Mouse (Mus musculus) myocyte (in vitro differentiated cells): ENCODE measurements at regions not wholly inside any gene's neighbourhood (a gene's known extent, or its start where the extent isn't known, plus 50 kb on each side); places are given as distances from the start of the nearest gene placed in this dataset.

ENCODE experiments used
- H3K27me3 ChIP-seq: one replicate; pipeline ENCODE4 v1.6.1; 2011; ENCODE audit not compliant: control insufficient read depth, insufficient read depth, insufficient read length
- H3K36me3 ChIP-seq: one replicate; pipeline ENCODE4 v1.6.1; 2011; ENCODE audit not compliant: control insufficient read depth, insufficient read depth
- H3K4me2 ChIP-seq: one replicate; pipeline ENCODE4 v1.6.1; 2011; ENCODE audit warnings: low read depth, control low read depth
- H3K4me3 ChIP-seq: one replicate; pipeline ENCODE4 v1.5.1; 2011; ENCODE audit warnings: mild to moderate bottlenecking, control low read depth, moderate library complexity
- H3K79me2 ChIP-seq: one replicate; pipeline ENCODE4 v1.6.1; 2011; ENCODE audit not compliant: control insufficient read depth, insufficient read depth
- H3ac ChIP-seq: one replicate; pipeline ENCODE4 v1.6.1; 2011; ENCODE audit not compliant: control insufficient read depth, insufficient read length
- CEBPB ChIP-seq: IDR thresholded peaks from 2 replicates; pipeline ENCODE4 v1.6.1; 2011; ENCODE audit warnings: mild to moderate bottlenecking, moderate library complexity; ENCODE audit not compliant: poor library complexity, insufficient read depth, severe bottlenecking
- E2F4 ChIP-seq: IDR thresholded peaks from one replicate; pipeline ENCODE4 v1.6.1; 2011; ENCODE audit warnings: mild to moderate bottlenecking, control low read depth, moderate library complexity; ENCODE audit not compliant: insufficient read depth
- MAX ChIP-seq: IDR thresholded peaks from one replicate; pipeline ENCODE4 v1.6.1; 2011; ENCODE audit warnings: low read depth, mild to moderate bottlenecking, control low read depth
- MYOD1 ChIP-seq, 3 experiments: IDR thresholded peaks; one replicate each; pipeline ENCODE4 v1.6.1; 2011; ENCODE audit warnings: control low read depth in 2 of 3, low read depth in 2 of 3, mild to moderate bottlenecking in 2 of 3, moderate library complexity in 1 of 3; ENCODE audit not compliant: insufficient read length in 2 of 3, control insufficient read depth in 1 of 3
- MYOG ChIP-seq, 3 experiments: IDR thresholded peaks; one replicate each; pipeline ENCODE4 v1.6.1; 2011; ENCODE audit warnings: control low read depth in 2 of 3, low read depth in 2 of 3, mild to moderate bottlenecking in 2 of 3; ENCODE audit not compliant: insufficient read length in 2 of 3, control insufficient read depth in 1 of 3, insufficient read depth in 1 of 3
- POLR2A ChIP-seq: IDR thresholded peaks from one replicate; pipeline ENCODE4 v1.6.1; 2011; ENCODE audit warnings: low read depth, mild to moderate bottlenecking, control low read depth, moderate library complexity; ENCODE audit not compliant: insufficient read length
- POLR2AphosphoS2 ChIP-seq: IDR thresholded peaks from one replicate; pipeline ENCODE4 v1.6.1; 2011; ENCODE audit warnings: low read depth, control low read depth; ENCODE audit not compliant: insufficient read length
- REST ChIP-seq: IDR thresholded peaks from one replicate; pipeline ENCODE4 v1.6.1; 2011; ENCODE audit warnings: mild to moderate bottlenecking, control low read depth, moderate library complexity; ENCODE audit not compliant: insufficient read depth, insufficient read length
- SRF ChIP-seq: IDR thresholded peaks from one replicate; pipeline ENCODE4 v1.6.1; 2011; ENCODE audit warnings: low read depth; ENCODE audit not compliant: control insufficient read depth, insufficient read length
- TCF12 ChIP-seq: IDR thresholded peaks from one replicate; pipeline ENCODE4 v1.6.1; 2011; ENCODE audit warnings: mild to moderate bottlenecking, control low read depth; ENCODE audit not compliant: poor library complexity, insufficient read depth, severe bottlenecking
- TCF3 ChIP-seq: IDR thresholded peaks from one replicate; pipeline ENCODE4 v1.6.1; 2011; ENCODE audit warnings: low read depth, control low read depth; ENCODE audit not compliant: insufficient read length
- USF1 ChIP-seq: IDR thresholded peaks from one replicate; pipeline ENCODE4 v1.6.1; 2011; ENCODE audit warnings: low read depth, mild to moderate bottlenecking, control low read depth, moderate library complexity

DNA sequence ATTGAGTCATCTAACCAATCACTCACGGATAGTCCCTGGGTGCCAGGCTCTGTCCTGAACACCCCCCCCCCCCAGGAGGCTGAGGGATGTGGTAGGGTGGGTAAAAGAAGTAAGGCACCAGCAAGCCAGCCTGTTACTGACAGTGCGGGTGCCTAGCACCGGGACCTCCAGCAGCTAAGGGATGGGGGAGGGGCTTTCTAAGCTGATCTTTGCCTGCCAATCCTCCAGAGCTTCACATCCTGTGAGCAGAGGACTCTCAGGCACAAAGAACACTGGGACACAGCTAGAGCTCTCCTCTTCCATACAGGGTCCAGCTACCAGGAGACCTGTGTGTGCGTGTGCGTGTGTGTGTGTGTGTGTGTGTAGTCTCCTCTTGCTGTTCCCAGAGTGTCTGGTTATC is 215.9 kb downstream of the Matn1 start:
- H3K4me3 ChIP-seq = no peak overlapping the region
- TF ChIP-seq REST = no peak
- no peak for TF ChIP-seq TCF3
- no peak for TF ChIP-seq SRF
- TF ChIP-seq MYOD1 (IDR thresholded peaks at IDR 0.05; ENCODE audit: control insufficient read depth in 1 of 3, insufficient read length in 2 of 3, low read depth in 2 of 3) = no peak
- TF ChIP-seq POLR2A = no peak
- TF ChIP-seq E2F4 = no peak
- no peak for TF ChIP-seq POLR2AphosphoS2
- TF ChIP-seq MYOG (IDR thresholded peaks at IDR 0.05; ENCODE audit: control insufficient read depth in 1 of 3, insufficient read depth in 1 of 3, insufficient read length in 2 of 3, low read depth in 2 of 3) = no peak
- TF ChIP-seq CEBPB = no peak
- TF ChIP-seq USF1 = no peak
- TF ChIP-seq TCF12 = no peak
- TF ChIP-seq MAX = no peak
- H3K79me2 ChIP-seq = no peaks in the 10 kb centered on the region
- H3K36me3 ChIP-seq = no peaks in the 10 kb centered on the region
- no peak overlapping the region for H3K4me2 ChIP-seq
- H3ac ChIP-seq = no peak overlapping the region
- no peaks in the 10 kb centered on the region for H3K27me3 ChIP-seq

GRCm38 (mm10) chr4:131161501-131161900 is 217.3 kb downstream of the Matn1 start:
- no peak overlapping the region for H3ac ChIP-seq
- no peaks in the 10 kb centered on the region for H3K27me3 ChIP-seq
- TF ChIP-seq MYOD1 (IDR thresholded peaks at IDR 0.05; ENCODE audit: control insufficient read depth in 1 of 3, insufficient read length in 2 of 3, low read depth in 2 of 3) (no peak), CEBPB (no peak), TCF12 (no peak), MAX (no peak), POLR2A (no peak), POLR2AphosphoS2 (no peak), REST (no peak), SRF (no peak), TCF3 (no peak), MYOG (IDR thresholded peaks at IDR 0.05; ENCODE audit: control insufficient read depth in 1 of 3, insufficient read depth in 1 of 3, insufficient read length in 2 of 3, low read depth in 2 of 3) (no peak), E2F4 (no peak), USF1 (no peak)
- no peak overlapping the region for H3K4me2 ChIP-seq
- no peak overlapping the region for H3K4me3 ChIP-seq
- H3K36me3 ChIP-seq = no peaks in the 10 kb centered on the region
- H3K79me2 ChIP-seq = no peaks in the 10 kb centered on the region

GRCm38 (mm10) chr4:131163782-131164315 is 219.7 kb downstream of the Matn1 start:
- no peaks in the 10 kb centered on the region for H3K36me3 ChIP-seq
- TF ChIP-seq CEBPB (no peak), POLR2AphosphoS2 (no peak), MAX (no peak), REST (no peak), TCF3 (no peak), MYOD1 (IDR thresholded peaks at IDR 0.05; ENCODE audit: control insufficient read depth in 1 of 3, insufficient read length in 2 of 3, low read depth in 2 of 3) (no peak), E2F4 (no peak), MYOG (IDR thresholded peaks at IDR 0.05; ENCODE audit: control insufficient read depth in 1 of 3, insufficient read depth in 1 of 3, insufficient read length in 2 of 3, low read depth in 2 of 3) (no peak), TCF12 (no peak), USF1 (no peak), POLR2A (no peak), SRF (no peak)
- no peaks in the 10 kb centered on the region for H3K79me2 ChIP-seq
- no peak overlapping the region for H3K4me2 ChIP-seq
- H3K4me3 ChIP-seq = no peak overlapping the region
- no peak overlapping the region for H3ac ChIP-seq
- H3K27me3 ChIP-seq = no peaks in the 10 kb centered on the region

DNA sequence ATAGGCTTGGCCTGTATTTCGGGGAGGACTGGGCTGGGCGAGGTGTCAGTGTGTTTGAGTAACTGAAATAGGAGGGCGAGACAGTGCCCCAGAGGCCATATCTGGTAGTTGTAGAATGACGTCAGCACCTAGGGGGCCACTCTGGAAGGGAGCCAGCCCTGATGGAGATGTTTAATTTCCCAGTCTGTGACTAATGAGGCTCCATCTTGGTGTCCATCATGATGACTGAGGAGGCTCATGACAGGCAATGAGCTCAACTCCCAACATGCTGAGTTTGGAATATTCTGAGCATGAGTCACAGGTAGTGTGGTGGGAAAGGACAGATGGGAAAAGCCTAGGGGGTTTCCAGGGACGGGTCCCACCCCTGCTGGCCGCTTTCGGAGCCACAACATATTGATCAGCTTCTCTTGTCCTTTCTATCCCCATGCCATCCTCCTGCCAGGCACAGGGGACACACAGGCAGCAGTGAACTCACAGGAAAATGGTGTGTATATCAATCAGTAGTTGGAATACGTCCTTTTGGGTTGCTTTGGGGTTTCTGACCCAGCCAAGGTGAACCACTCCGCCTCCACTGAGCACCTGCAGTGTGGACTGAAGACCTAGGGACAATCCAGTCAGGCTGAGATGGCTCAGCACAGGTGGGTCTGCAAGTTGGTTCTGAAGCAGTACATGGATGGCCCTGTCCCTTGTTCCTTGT is 222.5 kb downstream of the Matn1 start:
- Histone ChIP-seq H3K27me3 (no peaks in the 10 kb centered on the region), H3K36me3 (no peaks in the 10 kb centered on the region), H3ac (no peak overlapping the region), H3K4me3 (no peak overlapping the region), H3K4me2 (no peak overlapping the region), H3K79me2 (no peaks in the 10 kb centered on the region)
- no peak for TF ChIP-seq POLR2A
- TF ChIP-seq E2F4 = no peak
- TF ChIP-seq MYOD1 (IDR thresholded peaks at IDR 0.05; ENCODE audit: control insufficient read depth in 1 of 3, insufficient read length in 2 of 3, low read depth in 2 of 3) = no peak
- TF ChIP-seq SRF = no peak
- TF ChIP-seq USF1 = no peak
- TF ChIP-seq MAX = no peak
- no peak for TF ChIP-seq MYOG (IDR thresholded peaks at IDR 0.05; ENCODE audit: control insufficient read depth in 1 of 3, insufficient read depth in 1 of 3, insufficient read length in 2 of 3, low read depth in 2 of 3)

GRCm38 (mm10) chr4:131167921-131168320 is 223.7 kb downstream of the Matn1 start:
- TF ChIP-seq SRF (no peak), POLR2AphosphoS2 (no peak), REST (no peak), TCF12 (no peak), CEBPB (no peak), POLR2A (no peak), MYOG (IDR thresholded peaks at IDR 0.05; ENCODE audit: control insufficient read depth in 1 of 3, insufficient read depth in 1 of 3, insufficient read length in 2 of 3, low read depth in 2 of 3) (no peak), TCF3 (no peak), MYOD1 (IDR thresholded peaks at IDR 0.05; ENCODE audit: control insufficient read depth in 1 of 3, insufficient read length in 2 of 3, low read depth in 2 of 3) (no peak), MAX (no peak), USF1 (no peak), E2F4 (no peak)

More at GRCm38 (mm10) chr4:131167921-131168320, 223.7 kb downstream of the Matn1 start:
- Histone ChIP-seq H3K79me2 (no peaks in the 10 kb centered on the region), H3K4me3 (no peak overlapping the region), H3ac (no peak overlapping the region), H3K36me3 (no peaks in the 10 kb centered on the region), H3K4me2 (no peak overlapping the region), H3K27me3 (no peaks in the 10 kb centered on the region)
